Mouse (Mus musculus) erythroblast, embryonic 14.5 days (primary cell): Measurements from ENCODE around the gene Fbrs.

Experiments used
- GATA1 ChIP-seq: IDR thresholded peaks from 2 replicates; pipeline ENCODE4 v1.6.1; 2012; ENCODE audit warnings: low read length, inconsistent platforms, mixed read lengths
- TAL1 ChIP-seq: IDR thresholded peaks from 3 replicates; pipeline ENCODE4 v1.6.1; 2012; ENCODE audit warnings: low read length, inconsistent platforms, mixed read lengths

DNA sequence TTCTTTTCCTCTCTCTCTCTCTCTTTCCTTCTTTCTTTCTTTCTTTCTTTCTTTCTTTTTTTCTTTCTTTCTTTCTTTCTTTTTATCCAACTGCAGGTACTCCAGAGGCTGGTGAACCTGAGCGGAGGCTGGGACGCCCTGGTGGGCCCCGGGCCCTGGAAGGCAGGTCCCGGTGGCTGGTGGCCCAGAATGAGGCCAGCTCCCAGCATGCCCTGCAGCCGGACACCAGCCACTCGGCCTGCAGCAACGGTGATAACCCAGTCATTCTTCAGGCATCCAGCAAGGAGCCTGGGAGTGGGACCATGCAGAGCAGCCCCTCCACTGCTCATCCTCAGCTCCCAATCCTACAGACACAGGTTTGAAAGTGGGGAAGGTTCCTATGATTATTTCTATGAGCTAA, 36.8 kb downstream of the Fbrs start:
- TF ChIP-seq GATA1 (no peak), TAL1 (no peak)
